Mouse (Mus musculus) heart, embryonic 11.5 days (tissue): ENCODE results near the gene Tpcn1. TPM values are rescaled to one million over a fixed set of nuclear protein-coding genes. Genes with fewer than 3 reads are reported as not detected.
A peak's percentile ranks its signal among the peaks of the same experiment; 100 is the strongest.

ENCODE experiments used
- ATAC-seq: fragments of 200-750 bp; cut with Nextera tagmentation; replicated peaks from 2 replicates; pipeline ENCODE4 v1.8.0; 2017; ENCODE audit warnings: moderate library complexity; ENCODE audit not compliant: insufficient number of reproducible peaks, low FRiP score, low TSS enrichment
- H3K27ac ChIP-seq: fragments of 300-500 bp; sonication (generic); 2 replicates; pipeline ENCODE4 v1.5.1; 2014; ENCODE audit warnings: mild to moderate bottlenecking, low read depth, low read length
- H3K27me3 ChIP-seq: fragments of 300-500 bp; sonication (generic); 2 replicates; pipeline ENCODE4 v1.6.1; 2014; ENCODE audit warnings: mild to moderate bottlenecking, low read length, mixed read lengths; ENCODE audit not compliant: control insufficient read depth, insufficient read depth
- H3K36me3 ChIP-seq: fragments of 300-500 bp; sonication (generic); 2 replicates; pipeline ENCODE4 v1.6.1; 2014; ENCODE audit warnings: mild to moderate bottlenecking, low read length, moderate library complexity, mixed read lengths; ENCODE audit not compliant: control insufficient read depth, insufficient read depth
- H3K4me1 ChIP-seq: fragments of 300-500 bp; sonication (generic); 2 replicates; pipeline ENCODE4 v1.6.1; 2014; ENCODE audit warnings: low read length; ENCODE audit not compliant: control insufficient read depth, insufficient read depth
- H3K4me2 ChIP-seq: fragments of 300-500 bp; sonication (generic); 2 replicates; pipeline ENCODE4 v1.6.1; 2014; ENCODE audit warnings: mild to moderate bottlenecking, moderate library complexity
- H3K4me3 ChIP-seq: fragments of 300-500 bp; sonication (generic); 2 replicates; pipeline ENCODE4 v1.5.1; 2014; ENCODE audit warnings: low read depth, low read length
- H3K9ac ChIP-seq: fragments of 300-500 bp; sonication (generic); 2 replicates; pipeline ENCODE4 v1.6.1; 2014; ENCODE audit warnings: mild to moderate bottlenecking, low read depth, low read length, moderate library complexity
- H3K9me3 ChIP-seq: fragments of 300-500 bp; sonication (generic); replicated peaks from 2 replicates; pipeline ENCODE4 v1.6.1; 2016; ENCODE audit warnings: low read length; ENCODE audit not compliant: control insufficient read depth
- WGBS: fragments of 180-500 bp; shearing (Covaris S2); extraction: QIAGEN DNeasy Blood & Tissue Kit; methylation state at CpG from one replicate; pipeline ENCODE4 v1.1.7; 2014; ENCODE audit not compliant: insufficient replicate concordance; 5-methylcytosine and 5-hydroxymethylcytosine counted together
- polyA plus RNA-seq: library from polyadenylated mRNA; unstranded; fragments of >200 nt; fragmentation: Nextera tagmentation; extraction: Ambion mirVana; gene quantifications from 2 replicates; pipeline ENCODE4 v1.2.1, GENCODE M21; 2014

Gene Tpcn1
- polyA plus RNA-seq, 1 experiment from 2014 or later, result 19.1 TPM

DNA sequence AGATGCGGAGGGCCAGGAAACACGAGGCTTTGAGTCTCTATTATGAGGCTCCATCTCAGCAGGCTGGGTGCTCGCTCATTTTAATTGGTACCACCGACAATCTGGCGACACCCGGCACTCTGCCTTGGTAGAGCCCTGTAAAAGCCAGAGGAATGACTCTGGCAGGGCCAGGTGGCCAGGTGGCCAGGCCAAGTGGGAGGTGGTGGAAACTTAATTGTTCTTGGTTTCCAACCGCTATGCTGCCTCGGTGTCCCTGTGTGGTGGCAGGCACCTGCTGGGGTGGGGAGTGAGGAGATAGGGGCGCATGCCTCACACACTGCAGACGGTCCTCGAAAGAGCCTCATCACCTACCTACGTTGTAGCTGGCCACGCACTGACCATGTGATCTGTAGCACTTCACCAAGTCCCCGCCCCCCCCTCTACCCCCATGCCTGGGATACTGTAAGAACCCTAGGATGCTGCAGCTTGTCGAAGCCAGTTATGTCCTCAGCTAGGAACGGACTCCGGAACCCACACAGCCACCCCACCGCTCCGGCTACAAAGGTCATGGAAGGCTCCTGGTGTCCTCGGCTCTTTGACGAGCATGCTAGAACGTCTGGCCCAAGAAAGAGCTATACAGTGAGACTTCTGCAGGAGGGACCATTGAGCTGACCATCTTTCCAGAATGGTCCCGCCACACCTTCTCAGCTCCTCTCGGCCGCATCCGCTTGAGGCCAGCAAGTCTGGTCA lies 8.4 kb downstream of the Tpcn1 start:
- Histone ChIP-seq H3K9ac (no peak overlapping the region), H3K4me2 (no peak overlapping the region), H3K27ac (no peak overlapping the region), H3K27me3 (no peaks in the 10 kb centered on the region), H3K9me3 (no peaks in the 10 kb centered on the region), H3K4me1 (peaks cover 26% of the 10 kb centered on the region), H3K36me3 (peaks cover 4% of the 10 kb centered on the region; the same call in 1 of the 2 replicates), H3K4me3 (no peak overlapping the region)
- whole genome bisulfite sequencing, result 91% methylated on average over 26 of the region's 26 CpGs
- ATAC-seq, result no peak

DNA sequence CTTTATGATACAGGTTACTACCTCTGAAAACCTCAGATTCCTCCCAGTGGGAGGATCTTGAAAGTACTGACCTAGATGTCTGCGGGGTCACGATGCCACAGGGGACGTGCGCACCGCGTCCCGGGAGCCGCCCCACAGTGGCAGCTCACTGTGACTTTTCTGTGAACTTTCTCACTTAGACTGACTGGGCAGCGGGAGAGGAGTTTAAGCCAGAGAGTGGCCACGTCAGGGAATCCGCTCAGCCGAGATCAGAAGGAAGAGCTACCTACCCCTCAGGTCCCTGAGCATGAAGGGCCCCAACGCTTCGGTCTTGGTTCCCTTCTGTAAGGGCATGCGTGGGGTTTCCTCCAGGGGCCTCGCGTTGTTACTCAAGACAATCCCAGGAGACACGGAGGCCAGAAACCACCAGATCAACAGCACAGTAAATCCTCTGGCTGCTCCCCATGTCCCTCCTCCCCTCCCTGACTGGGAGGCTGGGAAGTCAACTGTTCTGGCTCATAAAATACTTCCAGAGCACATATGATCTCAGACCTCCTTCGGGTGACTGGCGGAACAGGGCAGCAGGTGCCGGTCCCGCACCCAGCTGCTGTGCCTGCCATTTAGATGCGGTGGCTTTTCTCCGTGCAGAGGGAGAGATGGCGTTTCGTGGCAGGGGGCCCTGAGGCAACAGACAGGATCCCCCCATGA lies 9.1 kb downstream of the Tpcn1 start:
- H3K4me1 ChIP-seq, result peaks cover 29% of the 10 kb centered on the region
- H3K4me2 ChIP-seq, result no peak overlapping the region
- no peak overlapping the region for H3K9ac ChIP-seq
- H3K4me3 ChIP-seq, result no peak overlapping the region
- 67% methylated on average over 26 of the region's 26 CpGs for WGBS
- peaks cover 4% of the 10 kb centered on the region; the same call in 1 of the 2 replicates for H3K36me3 ChIP-seq
- ATAC-seq, result no peak
- no peaks in the 10 kb centered on the region for H3K27me3 ChIP-seq
- no peaks in the 10 kb centered on the region for H3K9me3 ChIP-seq
- H3K27ac ChIP-seq, result peak overlapping the region; percentile 4; the same call in 1 of the 2 replicates

DNA sequence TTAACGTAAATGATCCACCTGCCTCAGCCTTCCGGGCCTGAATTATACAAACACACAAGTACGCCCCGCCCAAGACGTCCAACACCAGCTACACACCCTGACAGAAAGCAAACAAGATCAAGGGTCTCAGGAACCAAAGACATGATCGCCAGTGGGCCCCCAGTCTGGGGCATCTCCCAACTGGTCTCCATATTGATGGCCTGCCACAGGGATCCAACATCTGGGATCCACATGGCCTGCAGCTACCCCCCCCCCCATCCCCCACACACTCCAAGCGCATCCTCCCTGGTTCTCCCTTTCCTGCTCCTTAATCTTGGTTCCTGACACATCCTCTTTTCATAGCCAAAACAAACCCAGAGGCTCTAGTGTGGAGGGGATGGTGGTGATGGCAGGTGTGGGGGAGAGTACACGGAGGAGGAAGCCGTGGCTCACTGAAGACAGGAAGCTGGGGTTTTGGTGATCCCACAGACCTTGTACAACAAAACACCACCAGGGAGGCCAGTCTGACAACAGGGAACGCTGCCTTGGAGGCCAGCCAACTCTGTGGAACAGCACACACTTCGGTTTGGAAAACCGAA lies 9.9 kb downstream of the Tpcn1 start:
- H3K9me3 ChIP-seq, result no peaks in the 10 kb centered on the region
- WGBS, result 49% methylated on average over 12 of the region's 12 CpGs
- peak; percentile 33; the same call in 1 of the 2 replicates for ATAC-seq
- no peaks in the 10 kb centered on the region for H3K27me3 ChIP-seq
- H3K9ac ChIP-seq, result no peak overlapping the region
- H3K27ac ChIP-seq, result peak overlapping the region; percentile 46; the same call in 1 of the 2 replicates
- no peak overlapping the region for H3K4me3 ChIP-seq
- H3K4me1 ChIP-seq, result peaks cover 29% of the 10 kb centered on the region
- peaks cover 4% of the 10 kb centered on the region; the same call in 1 of the 2 replicates for H3K36me3 ChIP-seq
- H3K4me2 ChIP-seq, result no peak overlapping the region

DNA sequence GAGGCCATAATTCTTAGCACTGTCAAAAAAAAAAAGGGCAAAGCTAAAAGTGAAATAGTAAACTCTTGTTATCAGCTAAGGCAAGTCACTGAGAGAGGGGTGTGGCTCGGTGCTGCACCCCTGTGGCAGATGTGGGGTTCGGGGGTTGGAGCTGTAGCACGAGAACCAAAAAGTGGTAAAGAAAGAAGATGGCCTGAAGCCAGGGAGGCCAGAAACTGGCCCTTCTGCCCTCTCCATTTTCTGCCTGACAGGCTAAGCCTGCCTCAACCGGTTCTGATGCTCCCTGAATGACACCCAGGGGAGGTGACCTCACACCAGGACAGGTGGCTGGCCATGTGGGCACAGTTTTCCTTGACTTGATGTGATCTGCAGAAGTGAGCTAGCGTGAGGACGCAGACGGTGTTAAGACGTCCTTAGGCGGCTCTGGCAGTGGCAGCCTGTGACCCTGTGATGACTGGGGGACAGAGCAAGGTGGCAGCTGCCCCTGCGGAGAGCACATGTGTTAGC lies 10.5 kb downstream of the Tpcn1 start:
- H3K4me3 ChIP-seq, result no peak overlapping the region
- peak overlapping the region; percentile 46 for H3K27ac ChIP-seq
- ATAC-seq, result no peak
- WGBS, result 45% methylated on average over 10 of the region's 10 CpGs
- H3K9ac ChIP-seq, result no peak overlapping the region
- H3K4me2 ChIP-seq, result no peak overlapping the region
- peaks cover 2% of the 10 kb centered on the region; the same call in 1 of the 2 replicates for H3K36me3 ChIP-seq
- no peaks in the 10 kb centered on the region for H3K27me3 ChIP-seq
- H3K9me3 ChIP-seq, result no peaks in the 10 kb centered on the region
- H3K4me1 ChIP-seq, result peaks cover 29% of the 10 kb centered on the region

DNA sequence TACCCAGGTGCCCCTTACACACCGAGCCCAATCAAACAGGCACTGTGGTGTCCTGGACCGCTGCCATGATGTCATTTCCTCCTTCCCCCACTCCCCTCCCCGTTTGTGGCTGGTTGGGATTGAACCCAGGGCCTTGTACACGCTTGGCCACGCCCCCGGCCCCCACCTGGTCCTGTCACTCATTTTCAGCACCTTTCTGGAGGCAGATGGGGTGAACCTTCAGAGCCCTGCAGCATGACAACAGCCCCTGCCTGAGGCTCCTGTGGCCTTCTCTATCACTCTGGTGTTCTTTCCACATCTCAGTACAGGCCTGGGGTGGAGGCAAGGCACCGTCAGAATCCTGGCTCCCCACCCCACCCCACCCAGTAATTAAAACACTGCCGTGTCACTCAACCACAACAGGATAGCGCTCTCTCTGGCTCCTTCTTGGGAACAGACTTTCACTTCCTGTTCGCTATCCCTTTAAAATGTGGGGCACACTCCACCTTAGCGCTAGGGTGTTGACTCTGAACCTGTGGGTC lies 11.6 kb downstream of the Tpcn1 start:
- H3K4me1 ChIP-seq, result peaks cover 25% of the 10 kb centered on the region
- H3K27me3 ChIP-seq, result no peaks in the 10 kb centered on the region
- no peak overlapping the region for H3K9ac ChIP-seq
- no peaks in the 10 kb centered on the region for H3K9me3 ChIP-seq
- ATAC-seq, result no peak
- no peak overlapping the region for H3K4me3 ChIP-seq
- 74% methylated on average over 11 of the region's 11 CpGs for WGBS
- H3K4me2 ChIP-seq, result no peak overlapping the region
- H3K36me3 ChIP-seq, result peaks cover 2% of the 10 kb centered on the region; the same call in 1 of the 2 replicates
- no peak overlapping the region for H3K27ac ChIP-seq

DNA sequence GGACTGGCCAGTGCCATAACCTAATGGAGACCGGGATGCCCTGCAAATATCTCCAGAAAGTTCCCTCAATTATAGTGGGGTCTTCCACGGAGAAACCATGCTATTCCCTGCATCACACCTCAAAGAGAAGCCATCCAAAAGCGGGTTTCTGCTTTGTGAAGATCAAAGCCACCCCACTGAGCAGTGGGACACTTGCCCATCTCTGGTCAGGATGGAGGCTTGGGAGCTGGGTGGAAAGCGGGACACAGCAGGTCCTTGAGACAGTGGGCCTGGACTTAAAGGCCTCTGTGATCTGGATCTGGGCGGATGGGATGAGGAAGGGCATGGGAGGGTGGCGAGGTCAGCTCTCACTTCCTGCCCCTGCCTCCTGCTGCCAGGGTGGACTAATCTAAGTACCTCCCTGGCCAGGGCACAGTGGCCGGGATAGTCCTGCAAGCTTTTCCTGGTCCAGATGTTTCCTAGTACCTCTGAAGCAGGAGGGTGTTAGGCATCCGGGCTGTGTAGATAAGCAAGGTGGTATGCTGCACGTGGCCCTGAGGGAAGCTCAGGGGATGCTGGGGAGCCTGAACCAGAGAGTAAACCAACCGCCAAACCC lies 13.9 kb downstream of the Tpcn1 start:
- H3K4me1 ChIP-seq, result peaks cover 40% of the 10 kb centered on the region
- no peaks in the 10 kb centered on the region for H3K27me3 ChIP-seq
- no peak overlapping the region for H3K4me2 ChIP-seq
- ATAC-seq, result no peak
- no peak overlapping the region for H3K9ac ChIP-seq
- no peaks in the 10 kb centered on the region for H3K36me3 ChIP-seq
- H3K27ac ChIP-seq, result no peak overlapping the region
- no peak overlapping the region for H3K4me3 ChIP-seq
- no peaks in the 10 kb centered on the region for H3K9me3 ChIP-seq
- WGBS, result 55% methylated on average over 10 of the region's 10 CpGs

DNA sequence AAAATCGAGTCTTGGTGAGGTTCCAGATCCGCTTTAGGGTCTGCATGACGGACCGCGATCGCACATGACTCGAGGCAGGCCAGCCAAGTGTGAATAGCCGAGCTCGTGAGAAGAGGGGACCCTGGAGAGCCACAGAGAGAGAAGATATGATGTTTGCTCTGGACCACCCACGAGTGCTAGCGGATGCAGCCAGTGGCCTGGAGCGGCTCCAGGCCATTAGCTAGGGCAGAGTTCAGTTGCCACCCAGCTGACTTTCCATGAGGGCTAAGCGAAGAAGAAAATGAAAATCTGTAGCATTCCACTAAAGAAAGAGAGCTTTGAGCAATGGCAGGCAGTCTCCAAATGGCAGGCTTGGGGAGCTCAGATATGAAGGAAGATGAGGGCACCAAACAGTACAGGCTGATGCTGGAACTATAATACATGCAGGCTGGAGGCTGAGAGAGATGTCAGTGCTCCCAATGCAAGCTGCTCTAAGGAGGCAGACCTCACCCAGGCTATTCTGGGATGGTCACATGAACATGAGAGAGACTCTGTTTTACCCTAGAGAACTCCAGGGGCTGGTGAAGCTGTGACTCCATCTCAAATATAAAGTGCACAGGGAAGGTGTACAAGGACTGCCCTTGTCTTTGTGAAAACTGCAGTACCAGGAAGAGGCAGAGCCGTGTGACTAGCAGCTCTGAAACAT lies 17.3 kb downstream of the Tpcn1 start:
- Histone ChIP-seq H3K9me3 (no peaks in the 10 kb centered on the region), H3K4me2 (no peak overlapping the region), H3K9ac (no peak overlapping the region), H3K27me3 (no peaks in the 10 kb centered on the region), H3K27ac (no peak overlapping the region), H3K4me1 (peaks cover 54% of the 10 kb centered on the region), H3K4me3 (no peak overlapping the region), H3K36me3 (no peaks in the 10 kb centered on the region)
- ATAC-seq, result no peak
- 76% methylated on average over 14 of the region's 14 CpGs for WGBS
